Mouse (Mus musculus): ENCODE data around the gene Espn.

Espn gene

GRCm38 (mm10) chr4:152092751-152093293 is 59.3 kb downstream of the Espn start:
- no peak for DNase-seq

GRCm38 (mm10) chr4:152090191-152090590 is 62.0 kb downstream of the Espn start:
- no peak for DNase-seq

GRCm38 (mm10) chr4:152088556-152089120 is 63.5 kb downstream of the Espn start:
- no peak for DNase-seq

GRCm38 (mm10) chr4:152088133-152088532 is 64.0 kb downstream of the Espn start:
- no peak for DNase-seq

GRCm38 (mm10) chr4:152087211-152088081 is 64.7 kb downstream of the Espn start:
- no peak for DNase-seq

GRCm38 (mm10) chr4:152086505-152087210 is 65.5 kb downstream of the Espn start:
- DNase-seq, result no peak

- no peak for DNase-seq
Measured at GRCm38 (mm10) chr4:152084616-152085015, 67.6 kb downstream of the Espn start.

GRCm38 (mm10) chr4:152083611-152084220 is 68.5 kb downstream of the Espn start:
- no peak for DNase-seq

GRCm38 (mm10) chr4:152079931-152080330 is 72.2 kb downstream of the Espn start:
- DNase-seq, result no peak

- no peak for DNase-seq
Measured at GRCm38 (mm10) chr4:152079261-152079660, 72.9 kb downstream of the Espn start.

GRCm38 (mm10) chr4:152078105-152078530 is 74.1 kb downstream of the Espn start:
- DNase-seq, result no peak

- DNase-seq, result no peak
Measured at GRCm38 (mm10) chr4:152077191-152077590, 75.0 kb downstream of the Espn start.

- DNase-seq, result no peak
Measured at GRCm38 (mm10) chr4:152074548-152074947, 77.6 kb downstream of the Espn start.

GRCm38 (mm10) chr4:152073715-152074114 is 78.5 kb downstream of the Espn start:
- DNase-seq, result no peak

GRCm38 (mm10) chr4:152072655-152073054 is 79.5 kb downstream of the Espn start:
- no peak for DNase-seq

GRCm38 (mm10) chr4:152072121-152072601 is 80.0 kb downstream of the Espn start, which contains the start of gene Plekhg5:
Gene Plekhg5, plus strand, starts transcription at chr4:152072498.
- DNase-seq, result no peak

- DNase-seq, result no peak
Measured at GRCm38 (mm10) chr4:152070494-152071396, 81.4 kb downstream of the Espn start.
